Mouse (Mus musculus): ENCODE data around the gene Trabd.
A peak's percentile ranks its signal among the peaks of the same experiment; 100 is the strongest.

The Trabd gene

DNA sequence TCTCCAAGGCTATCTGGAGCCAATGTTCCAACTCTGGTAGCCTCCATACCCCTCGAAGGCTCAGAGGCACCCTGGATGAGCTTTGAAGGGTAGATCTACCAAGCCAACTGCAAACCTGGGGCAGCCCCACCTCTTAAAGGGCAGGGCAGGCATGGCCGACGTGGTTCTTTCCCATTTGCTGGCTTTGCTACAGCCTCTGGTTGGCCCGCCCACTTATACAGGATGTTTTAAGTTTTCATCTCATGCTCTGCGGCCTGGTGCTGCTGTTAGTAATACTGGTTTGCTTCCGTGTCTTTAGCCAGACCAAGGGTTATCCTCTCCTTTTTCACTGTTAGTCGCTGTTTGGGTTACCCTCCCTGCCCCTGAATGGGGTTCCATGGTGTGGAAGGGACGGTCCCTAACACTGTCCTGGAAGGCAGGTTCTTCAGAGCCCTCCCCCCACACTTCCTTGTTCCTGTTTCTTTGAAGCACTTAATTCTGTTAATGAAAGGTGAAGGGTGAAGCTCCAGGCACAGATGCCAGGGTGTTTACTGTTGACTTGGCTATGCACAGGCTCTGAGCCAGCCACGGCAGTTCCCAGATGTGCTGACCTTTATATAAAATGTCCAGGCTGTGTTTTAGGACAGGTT is 3.4 kb downstream of the Trabd start:
- DNase-seq (ENCODE audit: low read depth), result peak; percentile 69

GRCm38 (mm10) chr15:89083906-89084305 is 9.0 kb downstream of the Trabd start:
- no peak for DNase-seq (ENCODE audit: low read depth)

GRCm38 (mm10) chr15:89084826-89085225 is 9.9 kb downstream of the Trabd start:
- DNase-seq (ENCODE audit: low read depth), result no peak

GRCm38 (mm10) chr15:89088607-89089247 is 13.8 kb downstream of the Trabd start, which contains the start of gene Selenoo:
Gene Selenoo, plus strand, starts transcription at chr15:89089084.
- peak; percentile 81 for DNase-seq (ENCODE audit: low read depth)

DNA sequence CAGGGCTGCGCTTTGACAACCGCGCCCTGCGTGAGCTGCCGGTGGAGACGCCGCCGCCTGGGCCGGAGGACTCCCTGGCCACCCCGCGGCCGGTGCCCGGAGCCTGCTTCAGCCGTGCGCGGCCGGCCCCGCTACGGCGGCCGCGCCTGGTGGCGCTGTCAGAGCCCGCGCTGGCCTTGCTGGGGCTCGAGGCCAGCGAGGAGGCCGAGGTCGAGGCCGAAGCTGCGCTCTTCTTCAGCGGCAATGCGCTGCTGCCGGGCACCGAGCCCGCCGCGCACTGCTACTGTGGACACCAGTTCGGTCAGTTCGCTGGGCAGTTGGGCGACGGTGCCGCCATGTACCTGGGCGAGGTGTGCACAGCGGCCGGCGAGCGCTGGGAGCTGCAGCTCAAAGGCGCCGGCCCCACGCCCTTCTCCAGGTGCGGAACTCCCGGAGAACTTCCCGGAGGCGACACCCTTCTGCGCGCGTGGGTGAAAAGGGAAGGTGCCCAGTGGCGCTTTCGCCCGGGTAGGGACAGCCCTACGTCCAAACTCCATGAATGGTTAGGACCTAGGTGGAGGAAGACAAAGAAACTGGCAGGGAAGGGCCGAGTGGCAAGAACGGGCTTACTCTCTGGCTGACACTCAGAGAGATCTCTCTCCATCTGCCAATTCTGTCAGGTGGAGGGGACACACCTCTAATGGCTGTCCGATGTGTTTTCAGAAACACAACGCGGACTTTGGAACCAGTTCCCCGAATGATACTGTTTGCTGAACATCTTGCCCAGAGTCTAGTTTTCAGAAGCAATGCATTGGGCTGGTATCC is 14.5 kb downstream of the Trabd start:
- no peak for DNase-seq (ENCODE audit: low read depth)

DNA sequence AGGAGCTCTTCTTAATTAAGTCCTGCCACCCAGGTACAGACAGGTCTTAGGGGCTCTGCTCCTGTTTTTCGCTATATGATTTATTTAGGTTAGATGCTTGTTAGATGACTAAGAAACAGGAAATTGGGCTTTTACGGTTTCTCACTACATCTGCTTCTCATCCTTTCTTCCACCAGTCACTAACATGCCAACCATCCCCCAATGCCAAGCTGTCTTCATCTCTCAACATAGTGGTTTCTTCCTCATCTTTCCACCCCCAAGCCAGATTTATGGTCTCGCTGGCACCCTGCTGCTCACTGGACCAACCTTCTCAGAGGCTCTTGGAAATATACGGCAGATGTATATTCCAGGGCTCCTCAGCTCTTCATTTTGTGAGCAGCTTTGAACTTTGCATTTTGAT is 15.7 kb downstream of the Trabd start:
- no peak for DNase-seq (ENCODE audit: low read depth)

DNA sequence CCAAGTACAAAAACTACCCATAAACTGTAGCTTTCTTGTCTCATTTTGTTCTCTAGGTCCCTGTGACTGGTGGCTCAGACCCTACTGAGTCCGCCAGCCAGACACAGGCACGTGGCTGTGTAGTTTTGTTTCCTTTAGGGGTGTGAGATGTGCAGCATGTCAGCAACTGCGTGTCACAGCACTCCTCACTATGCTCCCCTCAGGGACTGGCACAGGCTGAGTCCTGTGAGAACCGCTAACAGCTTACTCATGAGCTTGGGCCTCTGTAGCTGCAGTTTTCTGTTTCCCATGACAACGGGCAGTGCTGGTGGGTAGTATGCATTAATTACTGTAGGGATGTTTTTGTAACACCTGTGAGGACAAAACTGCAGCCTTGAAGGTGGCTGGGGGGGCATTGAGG is 17.3 kb downstream of the Trabd start:
- DNase-seq (ENCODE audit: low read depth), result no peak

GRCm38 (mm10) chr15:89097450-89097849 is 22.5 kb downstream of the Trabd start:
- DNase-seq (ENCODE audit: low read depth), result no peak

DNA sequence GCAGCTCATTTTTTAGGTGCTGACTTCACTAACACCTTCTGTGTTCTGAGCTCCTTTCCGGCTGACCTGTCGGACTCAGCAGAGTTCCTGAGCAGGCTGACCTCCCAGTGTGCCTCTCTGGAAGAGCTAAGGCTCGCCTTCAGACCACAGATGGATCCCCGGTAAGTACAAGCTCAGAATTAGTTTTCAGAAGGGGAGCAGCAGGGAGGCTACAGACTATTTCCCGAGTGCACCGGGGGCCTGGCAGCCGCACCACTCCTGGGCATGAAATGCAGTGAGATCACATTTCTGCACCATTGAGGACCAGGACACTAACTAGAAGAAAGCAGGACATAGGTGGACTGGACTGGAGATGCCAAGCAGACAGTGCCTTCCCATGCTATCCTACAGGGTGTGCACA is 23.7 kb downstream of the Trabd start:
- no peak for DNase-seq (ENCODE audit: low read depth)

- DNase-seq (ENCODE audit: low read depth), result no peak
Measured at GRCm38 (mm10) chr15:89100823-89101222, 25.9 kb downstream of the Trabd start.

DNA sequence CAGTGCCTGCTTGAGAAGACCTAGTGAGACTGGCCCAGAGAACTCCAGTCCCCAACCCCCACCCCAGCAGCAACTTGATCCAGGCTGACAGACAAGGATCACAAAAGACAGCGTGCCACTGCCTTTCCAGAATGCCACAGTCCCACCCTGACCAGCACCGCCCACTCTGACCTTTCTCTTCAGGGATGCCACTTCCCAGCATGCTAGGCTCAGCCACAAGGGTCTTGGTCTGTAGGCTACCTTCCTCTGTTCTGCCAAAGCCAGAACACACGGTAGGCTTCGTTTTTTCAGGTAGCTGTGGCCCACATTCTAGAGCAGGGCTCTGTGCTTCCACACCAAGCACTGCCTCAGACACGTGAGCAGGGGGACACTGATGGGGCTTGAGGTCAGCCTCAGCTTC is 27.7 kb downstream of the Trabd start:
- DNase-seq (ENCODE audit: low read depth), result no peak

DNA sequence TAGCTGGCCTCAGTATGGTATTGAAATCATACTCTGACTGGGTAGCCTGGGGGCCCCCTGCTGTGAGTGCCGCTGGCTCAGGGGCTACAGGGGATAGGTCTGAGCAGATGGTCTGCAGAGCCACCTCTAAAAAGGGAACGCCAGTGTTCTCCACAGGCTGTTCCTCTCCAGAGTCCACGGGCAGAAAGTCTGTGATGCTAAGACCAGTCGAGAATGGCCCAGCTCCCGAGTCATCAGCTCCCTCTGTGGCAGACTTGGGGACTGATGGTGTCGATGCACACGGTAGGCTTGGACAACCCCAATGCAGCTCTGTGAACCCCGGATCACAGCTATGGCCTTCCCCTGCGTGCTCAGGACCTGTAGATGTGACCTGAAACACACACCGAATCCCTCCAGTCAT is 29.0 kb downstream of the Trabd start:
- DNase-seq (ENCODE audit: low read depth), result no peak

- DNase-seq (ENCODE audit: low read depth), result no peak
Measured at GRCm38 (mm10) chr15:89104425-89104824, 29.5 kb downstream of the Trabd start.

GRCm38 (mm10) chr15:89106073-89106472 is 31.1 kb downstream of the Trabd start:
- no peak for DNase-seq (ENCODE audit: low read depth)

GRCm38 (mm10) chr15:89106976-89107375 is 32.1 kb downstream of the Trabd start:
- no peak for DNase-seq (ENCODE audit: low read depth)

GRCm38 (mm10) chr15:89110147-89110546 is 35.2 kb downstream of the Trabd start:
- no peak for DNase-seq (ENCODE audit: low read depth)

- DNase-seq (ENCODE audit: low read depth), result no peak
Measured at GRCm38 (mm10) chr15:89118007-89118406, 43.1 kb downstream of the Trabd start.

DNA sequence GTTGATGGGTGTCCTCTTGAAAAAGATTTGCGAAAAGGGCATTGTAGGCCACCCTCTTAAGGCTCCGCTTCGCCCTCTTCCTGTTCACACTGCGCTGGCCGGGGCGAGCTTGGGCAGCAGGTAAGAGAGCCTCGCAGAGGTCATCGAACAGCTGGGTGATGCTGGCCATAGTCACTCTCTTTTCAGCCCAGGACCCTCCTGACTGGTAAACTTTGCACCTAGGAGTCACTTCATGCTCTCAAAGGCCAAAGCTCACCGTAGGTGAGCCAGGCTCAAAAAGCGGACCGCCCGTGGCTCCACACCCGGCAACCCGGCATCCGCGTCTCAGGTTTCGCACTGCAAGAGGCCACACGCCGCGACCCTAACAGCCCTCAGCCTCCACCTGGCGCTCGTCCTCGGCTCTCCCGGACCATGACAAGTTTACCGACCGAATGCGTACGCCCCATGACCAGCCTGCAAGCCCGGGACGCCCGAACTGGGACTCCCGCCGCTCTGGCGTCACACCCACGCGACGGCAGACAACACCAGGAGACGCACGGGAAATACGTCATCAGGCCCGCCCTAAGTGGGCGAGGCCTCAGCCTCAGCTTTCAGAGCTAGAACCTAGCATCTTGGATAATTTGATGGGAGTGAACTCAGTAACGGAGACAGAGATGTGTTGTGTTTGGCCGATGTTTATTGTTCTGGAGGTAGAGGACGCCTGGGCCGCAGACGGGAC is 47.9 kb downstream of the Trabd start, which contains the start of gene Tubgcp6:
TSS of gene Tubgcp6 (minus strand) at position 464 of the 718 bp plus-strand sequence.
- DNase-seq (ENCODE audit: low read depth), result peak; percentile 97

- no peak for DNase-seq (ENCODE audit: low read depth)
Measured at GRCm38 (mm10) chr15:89123595-89123994, 48.7 kb downstream of the Trabd start.

- no peak for DNase-seq (ENCODE audit: low read depth)
Measured at GRCm38 (mm10) chr15:89124312-89124711, 49.4 kb downstream of the Trabd start.

DNA sequence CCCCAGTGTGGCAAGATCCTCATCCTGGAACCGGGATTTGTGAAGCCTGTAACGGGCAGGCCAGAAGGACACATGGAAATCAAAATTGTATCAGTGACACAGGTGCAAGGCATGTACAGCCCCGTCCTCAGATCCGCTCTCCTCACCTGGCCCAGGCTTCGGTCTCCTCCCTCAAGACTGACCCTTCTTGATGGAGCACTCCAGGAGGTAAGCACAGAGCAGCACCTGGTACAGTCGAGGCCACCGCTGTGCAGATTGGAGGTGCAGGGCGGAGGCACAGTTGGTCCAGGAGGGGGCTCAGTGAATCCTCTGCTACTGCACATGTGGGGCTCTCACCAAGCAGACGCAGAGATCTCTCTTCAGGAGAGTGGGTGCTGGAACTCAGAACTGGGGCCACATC is 50.4 kb downstream of the Trabd start:
- DNase-seq (ENCODE audit: low read depth), result no peak

DNA sequence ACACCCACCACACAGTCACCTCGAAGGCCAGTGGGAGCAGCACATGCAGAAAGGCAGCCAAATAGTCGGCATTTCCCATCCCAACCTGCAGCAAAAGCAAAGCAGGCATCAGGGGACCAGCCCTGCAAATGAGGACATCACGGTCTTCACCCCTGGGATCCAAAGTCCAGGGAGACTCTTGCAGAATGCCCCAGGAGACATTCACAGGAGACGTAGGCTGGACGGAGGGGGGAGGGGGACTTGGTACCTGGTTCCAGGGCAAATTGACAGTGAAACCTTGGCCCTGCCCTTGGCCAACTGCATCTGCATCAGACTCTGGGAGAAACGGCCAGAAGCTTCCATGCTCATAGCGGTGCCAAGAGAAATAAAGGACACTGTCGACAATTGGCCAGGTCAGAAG is 51.7 kb downstream of the Trabd start:
- DNase-seq (ENCODE audit: low read depth), result no peak

All from c-Kit-positive CD71-positive TER-119-negative erythroid progenitor cells, embryonic 14.5 days (primary cell).